Mouse (Mus musculus) ES-E14 (cell line): ENCODE results near the gene Tmem117. TPM values are rescaled to one million over a fixed set of nuclear protein-coding genes. Genes with fewer than 3 reads are reported as not detected.

Source experiments
- DNase-seq: peaks from one replicate; pipeline ENCODE4 v3.0.0-alpha.2; 2013; ENCODE audit warnings: low read depth, low spot score
- H3K27ac ChIP-seq: 2 replicates; pipeline ENCODE4 v1.5.1; 2012; ENCODE audit warnings: low read depth, mild to moderate bottlenecking, low read length, moderate library complexity, mixed read lengths; ENCODE audit not compliant: poor library complexity, insufficient read depth, severe bottlenecking
- H3K36me3 ChIP-seq: 2 replicates; pipeline ENCODE4 v1.6.1; 2012; ENCODE audit warnings: mild to moderate bottlenecking, low read length, moderate library complexity, mixed read lengths; ENCODE audit not compliant: control insufficient read depth, poor library complexity, insufficient read depth, severe bottlenecking
- H3K4me1 ChIP-seq, 2 experiments: fragments of 150-350 bp in 1 of 2; sonication (generic) in 1 of 2; 2 replicates each; pipeline ENCODE4 v1.6.1; 2012; ENCODE audit warnings: low read length in 2 of 2, mild to moderate bottlenecking in 1 of 2, mixed read lengths in 1 of 2; ENCODE audit not compliant: control insufficient read depth in 2 of 2, insufficient read depth in 2 of 2, poor library complexity in 1 of 2
- H3K4me3 ChIP-seq, 2 experiments: fragments of 150-350 bp in 1 of 2; sonication (generic) in 1 of 2; 2 replicates each; pipeline ENCODE4 v1.5.1; 2012; ENCODE audit warnings: low read length in 2 of 2, low read depth in 1 of 2, mild to moderate bottlenecking in 1 of 2, mixed read lengths in 1 of 2; ENCODE audit not compliant: insufficient read depth in 1 of 2, poor library complexity in 1 of 2, severe bottlenecking in 1 of 2
- H3K9ac ChIP-seq: 2 replicates; pipeline ENCODE4 v1.6.1; 2012; ENCODE audit warnings: low read depth, mild to moderate bottlenecking, low read length, mixed read lengths; ENCODE audit not compliant: poor library complexity, insufficient read depth, severe bottlenecking
- H3K9me3 ChIP-seq: fragments of 150-350 bp; sonication (generic); 2 replicates; pipeline ENCODE4 v1.6.1; 2012; ENCODE audit warnings: low read depth, mild to moderate bottlenecking, low read length; ENCODE audit not compliant: control insufficient read depth, insufficient read depth
- CHD2 ChIP-seq: IDR thresholded peaks from 2 replicates; pipeline ENCODE4 v1.6.1; 2014; ENCODE audit warnings: mild to moderate bottlenecking, low read depth, low read length, inconsistent platforms
- HCFC1 ChIP-seq: IDR thresholded peaks from 2 replicates; pipeline ENCODE4 v1.6.1; 2012; ENCODE audit warnings: low read length, inconsistent platforms, borderline replicate concordance; ENCODE audit not compliant: insufficient read depth
- MAFK ChIP-seq: IDR thresholded peaks from 2 replicates; pipeline ENCODE4 v1.6.1; 2014; ENCODE audit warnings: mild to moderate bottlenecking, low read depth, low read length, inconsistent platforms; ENCODE audit not compliant: insufficient read depth
- ZC3H11A ChIP-seq: IDR thresholded peaks from 2 replicates; pipeline ENCODE4 v1.6.1; 2012; ENCODE audit warnings: low read depth, mild to moderate bottlenecking, inconsistent platforms, low read length, borderline replicate concordance
- ZNF384 ChIP-seq: IDR thresholded peaks from 2 replicates; pipeline ENCODE4 v1.6.1; 2012; ENCODE audit warnings: low read depth, low read length, inconsistent platforms
- in situ Hi-C, 2 experiments: fragments of 600-800 bp; cut with MboI; formaldehyde crosslinking; loops; one replicate each; pipeline ENCODE4 v1.15.1; 2025; ENCODE audit warnings: low sequenced_read_pairs in 2 of 2, inconsistent platforms in 1 of 2; ENCODE audit not compliant: unreplicated experiment in 2 of 2
- total RNA-seq: library from RNA; depleted of rRNA; stranded (reverse); fragments of 300-350 nt; gene quantifications from 2 replicates; pipeline ENCODE4 v1.2.3, GENCODE M21; 2012

Tmem117 gene
- total RNA-seq, 1 experiment, result 0.71 TPM

DNA sequence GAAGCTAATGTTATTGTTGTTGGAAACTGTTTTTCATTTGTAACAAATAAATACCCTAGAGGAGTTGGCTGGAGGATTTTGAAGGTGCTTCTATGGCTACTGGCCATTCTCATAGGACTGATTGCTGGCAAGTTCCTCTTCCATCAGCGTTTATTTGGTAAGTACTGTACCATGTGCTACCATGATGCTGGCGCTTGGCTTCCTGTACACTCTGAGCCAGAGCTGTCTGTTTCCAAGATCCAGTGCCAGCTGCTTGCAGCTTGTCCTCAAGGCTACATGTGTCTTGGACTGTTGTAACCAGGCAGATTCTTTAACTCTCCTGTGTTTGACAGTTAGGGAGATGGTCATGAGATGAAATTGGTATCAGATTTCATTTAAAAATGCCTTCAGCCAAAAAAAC is 9.2 kb downstream of the Tmem117 start:
- Histone ChIP-seq H3K9me3 (no peaks in the 10 kb centered on the region), H3K9ac (no peak overlapping the region), H3K27ac (no peak overlapping the region), H3K4me1 (peaks cover 2 to 3% of the 10 kb centered on the region in 2 experiments; a peak in 1 of 4 replicates), H3K4me3 (no peak overlapping the region), H3K36me3 (no peaks in the 10 kb centered on the region)
- TF ChIP-seq MAFK (no peak), HCFC1 (no peak), ZNF384 (no peak), ZC3H11A (no peak), CHD2 (no peak)
- in situ Hi-C loops, result no loop called here
- DNase-seq, result no peak

DNA sequence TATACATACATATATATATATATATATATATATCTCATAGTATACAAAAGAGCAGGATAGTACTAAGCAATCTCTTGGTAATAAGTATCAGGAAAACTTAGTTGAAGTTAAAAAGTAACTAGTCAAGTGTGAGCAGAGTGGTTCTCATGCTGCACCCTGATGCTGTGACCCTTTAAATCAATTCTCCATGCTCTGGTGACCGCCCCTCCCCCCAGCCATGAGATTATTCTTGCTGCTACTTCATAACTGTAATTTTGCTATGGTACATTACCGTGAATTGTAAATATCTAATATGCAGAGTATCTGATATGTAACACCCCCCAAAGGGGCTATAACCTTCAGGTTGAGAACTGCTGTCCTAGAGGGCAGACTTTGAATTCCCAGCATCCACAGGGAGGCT is 10.1 kb downstream of the Tmem117 start:
- no peak for TF ChIP-seq ZC3H11A
- TF ChIP-seq ZNF384, result no peak
- no peak for TF ChIP-seq CHD2
- TF ChIP-seq MAFK, result no peak
- no peak for TF ChIP-seq HCFC1
- Histone ChIP-seq H3K9ac (no peak overlapping the region), H3K27ac (no peak overlapping the region), H3K4me3 (no peak overlapping the region), H3K36me3 (no peaks in the 10 kb centered on the region), H3K4me1 (peaks cover 2 to 3% of the 10 kb centered on the region in 2 experiments; a peak in 1 of 4 replicates), H3K9me3 (no peaks in the 10 kb centered on the region)
- DNase-seq, result no peak
- in situ Hi-C loops, result no loop called here

DNA sequence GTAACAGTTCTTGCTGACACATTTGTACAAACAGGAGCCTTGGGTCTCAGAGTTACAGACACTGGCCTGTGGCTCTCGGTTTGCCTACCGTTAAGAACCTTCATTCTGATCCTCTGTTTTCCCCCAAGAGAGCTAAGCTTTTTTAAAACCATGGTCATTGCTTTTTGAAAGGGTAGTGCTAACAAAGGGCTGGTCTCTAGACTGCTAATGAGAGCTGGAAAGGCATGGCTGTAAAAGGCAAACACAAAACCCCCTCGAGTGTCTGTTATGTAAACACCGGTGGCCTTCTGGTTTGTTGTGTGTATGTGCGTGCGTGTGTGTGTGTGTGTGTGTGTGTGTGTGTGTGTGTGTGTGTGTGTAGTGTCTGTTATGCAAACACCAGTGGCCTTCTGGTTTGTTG is 17.0 kb downstream of the Tmem117 start:
- Histone ChIP-seq H3K36me3 (no peaks in the 10 kb centered on the region), H3K9ac (no peak overlapping the region), H3K9me3 (no peaks in the 10 kb centered on the region), H3K4me1 (peaks cover 4 to 7% of the 10 kb centered on the region in 2 experiments; a peak in 2 of 4 replicates), H3K4me3 (no peak overlapping the region), H3K27ac (no peak overlapping the region)
- DNase-seq, result no peak
- TF ChIP-seq HCFC1, result no peak
- TF ChIP-seq CHD2, result no peak
- no peak for TF ChIP-seq ZNF384
- no peak for TF ChIP-seq MAFK
- no peak for TF ChIP-seq ZC3H11A
- in situ Hi-C loops, result no loop called here

DNA sequence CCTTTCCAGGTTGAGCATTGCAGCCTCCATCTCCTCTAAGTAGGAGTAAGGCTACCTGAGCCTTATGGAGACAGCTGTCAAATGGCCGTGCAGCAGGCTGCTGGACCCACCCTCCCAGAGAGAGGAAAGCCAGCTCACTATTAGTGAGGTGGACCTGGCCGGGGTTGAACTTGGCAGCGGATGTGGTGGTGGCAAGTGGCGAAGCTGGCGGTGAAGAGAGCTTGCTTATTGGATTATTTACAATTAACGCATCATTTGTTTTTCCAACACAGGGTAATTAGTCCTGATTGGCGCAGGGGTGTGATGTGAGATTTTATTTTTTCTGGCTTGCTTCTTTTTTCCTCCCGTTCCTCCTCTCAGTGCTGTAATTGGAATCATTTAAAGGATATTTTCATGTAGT is 19.4 kb downstream of the Tmem117 start:
- TF ChIP-seq ZC3H11A, result no peak
- TF ChIP-seq HCFC1, result no peak
- TF ChIP-seq CHD2, result no peak
- no peak for TF ChIP-seq ZNF384
- TF ChIP-seq MAFK, result no peak
- DNase-seq, result no peak
- no peak overlapping the region for H3K9ac ChIP-seq
- in situ Hi-C loops, result no loop called here
- no peak overlapping the region for H3K4me3 ChIP-seq
- H3K27ac ChIP-seq, result no peak overlapping the region
- H3K9me3 ChIP-seq, result no peaks in the 10 kb centered on the region
- H3K4me1 ChIP-seq, result peaks cover 4 to 7% of the 10 kb centered on the region in 2 experiments; a peak in 2 of 4 replicates
- no peaks in the 10 kb centered on the region for H3K36me3 ChIP-seq
